Mouse (Mus musculus): ENCODE measurements at regions not wholly inside any gene's neighbourhood (a gene's known extent, or its start where the extent isn't known, plus 50 kb on each side); places are given as distances from the start of the nearest gene placed in this dataset.

GRCm38 (mm10) chr7:96108768-96109167 lies 62.3 kb upstream of the Tenm4 start:
- no peak overlapping the region for H3K4me3 ChIP-seq (replicated peaks)
- H3K36me3 ChIP-seq = no peaks in the 10 kb centered on the region
- H3K9me3 ChIP-seq (replicated peaks) = no peaks in the 10 kb centered on the region
- ATAC-seq (ENCODE audit: low FRiP score) = no peak
- no peak overlapping the region for H3K27ac ChIP-seq (replicated peaks)
- no peak overlapping the region for H3K4me2 ChIP-seq
- 81% methylated on average over 2 of the region's 2 CpGs for WGBS
- no peaks in the 10 kb centered on the region for H3K4me1 ChIP-seq
- no peak overlapping the region for H3K9ac ChIP-seq (replicated peaks)
- no peaks in the 10 kb centered on the region for H3K27me3 ChIP-seq (replicated peaks)

GRCm38 (mm10) chr7:96120142-96120541 lies 50.9 kb upstream of the Tenm4 start:
- Histone ChIP-seq H3K4me3 (replicated peaks) (no peak overlapping the region), H3K4me1 (no peaks in the 10 kb centered on the region), H3K36me3 (no peaks in the 10 kb centered on the region), H3K27me3 (replicated peaks) (no peaks in the 10 kb centered on the region), H3K4me2 (no peak overlapping the region), H3K9me3 (replicated peaks) (no peaks in the 10 kb centered on the region), H3K9ac (replicated peaks) (no peak overlapping the region), H3K27ac (replicated peaks) (no peak overlapping the region)
- 75% methylated on average over 8 of the region's 8 CpGs for WGBS
- ATAC-seq (ENCODE audit: low FRiP score) = no peak
